Mouse (Mus musculus) C2C12 (cell line): ENCODE results near the gene Iqsec1. TPM values are rescaled to one million over a fixed set of nuclear protein-coding genes. Genes with fewer than 3 reads are reported as not detected.

ENCODE experiments used
- H3K27me3 ChIP-seq: one replicate; pipeline ENCODE4 v1.6.1; 2011; ENCODE audit not compliant: control insufficient read depth, insufficient read depth, insufficient read length
- H3K36me3 ChIP-seq: one replicate; pipeline ENCODE4 v1.6.1; 2011; ENCODE audit not compliant: control insufficient read depth, insufficient read depth
- H3K4me3 ChIP-seq: one replicate; pipeline ENCODE4 v1.5.1; 2011; ENCODE audit warnings: mild to moderate bottlenecking, control low read depth; ENCODE audit not compliant: poor library complexity, insufficient read depth, severe bottlenecking
- H3K79me2 ChIP-seq: one replicate; pipeline ENCODE4 v1.6.1; 2011; ENCODE audit not compliant: control insufficient read depth, insufficient read depth
- H3K79me3 ChIP-seq: one replicate; pipeline ENCODE4 v1.6.1; 2011; ENCODE audit warnings: low read depth, control low read depth
- H3ac ChIP-seq: one replicate; pipeline ENCODE3; 2011; ENCODE audit warnings: low read depth; ENCODE audit not compliant: control insufficient read depth, insufficient read length
- CEBPB ChIP-seq: IDR thresholded peaks from one replicate; pipeline ENCODE4 v1.6.1; 2011; ENCODE audit warnings: low read depth, mild to moderate bottlenecking, control low read depth, moderate library complexity
- CTCF ChIP-seq: IDR thresholded peaks from one replicate; pipeline ENCODE4 v1.5.1; 2011; ENCODE audit not compliant: control insufficient read depth, insufficient read depth, insufficient read length
- FOSL1 ChIP-seq: IDR thresholded peaks from one replicate; pipeline ENCODE4 v1.8.0; 2011; ENCODE audit warnings: mild to moderate bottlenecking, low read length; ENCODE audit not compliant: poor library complexity, insufficient read depth, severe bottlenecking
- MAX ChIP-seq: IDR thresholded peaks from one replicate; pipeline ENCODE4 v1.6.1; 2011; ENCODE audit warnings: mild to moderate bottlenecking, control low read depth
- MYOD1 ChIP-seq: IDR thresholded peaks from one replicate; pipeline ENCODE4 v1.6.1; 2011; ENCODE audit warnings: low read depth; ENCODE audit not compliant: control insufficient read depth, insufficient read length
- MYOG ChIP-seq: IDR thresholded peaks from one replicate; pipeline ENCODE4 v1.6.1; 2011; ENCODE audit not compliant: control insufficient read depth, insufficient read length; ENCODE audit errors: extremely low read depth
- USF1 ChIP-seq: IDR thresholded peaks from one replicate; pipeline ENCODE4 v1.6.1; 2011; ENCODE audit warnings: low read depth, mild to moderate bottlenecking, control low read depth, moderate library complexity
- polyA plus RNA-seq: library from polyadenylated mRNA; unstranded; fragments of >200 nt; fragmentation: generic; extraction: Trizol; gene quantifications from one replicate; pipeline ENCODE4 v1.2.1, GENCODE M21; 2012; ENCODE audit warnings: missing spikeins

Iqsec1 gene
- polyA plus RNA-seq, 1 experiment: 20.6 TPM

DNA sequence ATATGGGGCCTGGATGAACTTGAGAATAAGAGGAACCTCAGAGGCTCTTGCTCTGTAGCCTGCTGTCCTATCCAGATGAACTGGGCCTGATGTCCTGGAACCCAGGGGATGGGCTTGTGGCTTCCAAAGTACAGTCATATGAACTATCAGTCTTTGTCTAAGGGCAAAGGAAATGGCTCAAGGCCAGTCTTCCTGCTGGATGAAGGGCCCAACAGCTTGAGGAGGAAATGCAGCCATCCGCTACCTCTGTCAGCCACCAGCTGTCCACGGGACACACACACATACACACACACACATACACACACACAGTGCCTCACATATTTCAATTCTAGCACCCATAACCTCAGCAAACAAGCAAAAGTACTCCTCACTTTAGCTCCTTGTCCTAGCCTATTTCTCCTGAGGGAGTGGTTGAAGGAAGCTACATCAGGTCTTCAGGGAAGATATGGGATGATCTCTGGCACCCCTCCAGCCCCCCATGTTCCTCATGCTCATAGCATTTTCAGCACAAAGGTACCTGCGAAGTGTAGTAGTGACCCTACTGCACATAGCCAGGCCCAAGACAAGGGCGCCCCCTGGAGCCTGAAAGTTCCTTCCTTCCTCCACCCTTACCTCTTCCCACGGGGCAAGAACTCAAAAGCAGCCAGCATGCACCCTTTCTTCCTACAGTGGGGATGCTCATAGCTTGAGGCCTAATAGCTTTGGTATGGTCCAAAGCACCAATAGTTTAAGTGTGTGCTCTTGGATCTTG lies 267.3 kb downstream of the Iqsec1 start:
- Histone ChIP-seq H3K79me3 (peaks cover 1% of the 10 kb centered on the region), H3ac (no peak overlapping the region), H3K36me3 (peaks cover 5% of the 10 kb centered on the region), H3K4me3 (no peak overlapping the region), H3K27me3 (no peaks in the 10 kb centered on the region), H3K79me2 (peaks cover 14% of the 10 kb centered on the region)
- TF ChIP-seq CTCF (peak; percentile 55), MYOD1 (no peak)

DNA sequence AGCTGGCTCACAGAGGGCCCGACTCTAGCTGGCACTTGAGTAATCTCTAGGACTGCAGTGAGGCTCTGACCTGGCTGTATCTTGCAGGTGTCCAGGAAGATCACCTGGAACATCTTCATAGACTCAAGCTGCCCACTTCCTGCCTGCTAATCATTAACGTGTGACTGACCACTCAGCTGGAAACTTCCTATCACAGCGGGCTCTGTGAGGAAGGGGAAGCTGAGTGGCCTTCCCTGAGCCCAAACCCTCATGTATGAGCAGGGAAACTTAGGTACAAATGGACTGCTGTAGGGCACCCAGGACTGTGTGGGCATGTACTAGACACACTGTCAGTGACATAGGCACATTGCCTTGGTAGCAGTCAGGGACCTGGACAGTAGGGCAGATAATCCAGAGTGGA lies 268.3 kb downstream of the Iqsec1 start:
- H3K36me3 ChIP-seq: peaks cover 5% of the 10 kb centered on the region
- H3K27me3 ChIP-seq: no peaks in the 10 kb centered on the region
- TF ChIP-seq MYOG (no peak), MAX (no peak), MYOD1 (no peak), CTCF (no peak), FOSL1 (no peak), CEBPB (no peak), USF1 (no peak)
- H3K4me3 ChIP-seq: no peak overlapping the region
- peaks cover 24% of the 10 kb centered on the region for H3K79me2 ChIP-seq
- H3K79me3 ChIP-seq: peaks cover 6% of the 10 kb centered on the region
- H3ac ChIP-seq: no peak overlapping the region

DNA sequence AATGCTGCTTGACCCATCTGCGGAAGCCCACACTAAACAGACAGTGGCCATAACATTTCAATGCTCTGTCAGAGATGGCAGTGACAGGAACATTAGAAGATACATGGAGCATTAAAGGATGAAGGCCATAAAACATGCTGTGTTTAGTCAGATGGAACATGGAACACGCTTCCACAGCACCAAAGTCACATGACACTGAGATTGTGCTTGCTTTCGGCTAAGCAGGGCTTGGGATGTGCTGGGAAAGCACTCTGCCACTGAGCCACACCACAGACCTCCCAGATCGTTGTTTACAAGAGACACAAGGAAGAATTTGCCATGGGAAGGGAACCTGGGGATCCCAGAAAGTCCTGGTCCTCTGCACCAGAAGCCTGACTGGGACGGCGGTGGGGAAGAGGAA lies 269.1 kb downstream of the Iqsec1 start:
- peaks cover 5% of the 10 kb centered on the region for H3K36me3 ChIP-seq
- no peak for TF ChIP-seq MAX
- TF ChIP-seq FOSL1: no peak
- no peak for TF ChIP-seq USF1
- no peak for TF ChIP-seq MYOG
- TF ChIP-seq MYOD1: no peak
- no peak for TF ChIP-seq CTCF
- TF ChIP-seq CEBPB: no peak
- no peaks in the 10 kb centered on the region for H3K27me3 ChIP-seq
- peaks cover 9% of the 10 kb centered on the region for H3K79me3 ChIP-seq
- H3K79me2 ChIP-seq: peaks cover 32% of the 10 kb centered on the region
- no peak overlapping the region for H3ac ChIP-seq
- H3K4me3 ChIP-seq: no peak overlapping the region

DNA sequence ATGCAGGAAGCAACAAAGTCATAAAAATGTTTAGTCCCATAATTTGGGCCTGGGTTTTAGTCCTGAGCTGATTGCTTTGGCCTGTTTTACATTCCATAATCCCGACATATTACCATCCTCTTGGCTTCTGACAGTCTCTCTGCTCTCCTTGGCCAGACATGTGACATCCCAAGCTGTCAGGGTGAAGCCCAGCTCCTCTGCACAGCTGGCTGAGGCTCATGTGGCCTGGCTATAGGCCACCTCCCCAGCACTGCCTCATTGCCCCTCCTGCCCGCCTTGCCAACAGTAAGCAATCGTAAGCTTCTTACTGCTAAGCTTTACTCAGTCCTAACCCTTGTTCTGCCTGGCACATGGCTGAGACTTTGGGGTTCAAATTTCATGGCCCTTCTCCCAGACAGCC lies 270.0 kb downstream of the Iqsec1 start:
- H3K79me3 ChIP-seq: peaks cover 12% of the 10 kb centered on the region
- peaks cover 40% of the 10 kb centered on the region for H3K79me2 ChIP-seq
- no peak for TF ChIP-seq CEBPB
- TF ChIP-seq CTCF: no peak
- TF ChIP-seq MAX: no peak
- no peak for TF ChIP-seq MYOG
- no peak for TF ChIP-seq FOSL1
- TF ChIP-seq MYOD1: no peak
- no peak for TF ChIP-seq USF1
- no peak overlapping the region for H3K4me3 ChIP-seq
- peaks cover 5% of the 10 kb centered on the region for H3K36me3 ChIP-seq
- no peak overlapping the region for H3ac ChIP-seq
- H3K27me3 ChIP-seq: no peaks in the 10 kb centered on the region

DNA sequence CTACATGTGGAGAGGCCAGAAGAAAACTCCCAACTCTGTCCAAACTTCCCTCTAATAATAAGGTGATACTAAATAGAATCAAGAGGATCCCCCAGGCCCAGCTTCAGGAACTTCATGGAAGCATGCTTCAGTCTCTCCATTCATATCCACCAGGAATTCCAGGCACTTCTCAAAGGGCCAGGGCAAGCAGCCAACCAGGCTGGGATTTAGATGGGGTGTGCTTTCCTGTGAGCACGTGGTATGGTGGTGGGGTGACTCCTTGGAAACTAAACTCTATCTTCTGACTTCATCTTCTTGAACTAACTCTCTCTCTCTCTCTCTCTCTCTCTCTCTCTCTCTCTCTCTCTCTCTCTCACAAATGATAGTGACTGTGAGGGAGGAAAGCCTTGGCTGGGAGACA lies 270.8 kb downstream of the Iqsec1 start:
- Histone ChIP-seq H3K79me3 (peaks cover 16% of the 10 kb centered on the region), H3K79me2 (peaks cover 48% of the 10 kb centered on the region), H3K36me3 (peaks cover 5% of the 10 kb centered on the region), H3K27me3 (no peaks in the 10 kb centered on the region), H3ac (no peak overlapping the region), H3K4me3 (no peak overlapping the region)
- TF ChIP-seq CEBPB (no peak), FOSL1 (no peak), MYOD1 (no peak), CTCF (no peak), MAX (no peak), USF1 (no peak), MYOG (no peak)

DNA sequence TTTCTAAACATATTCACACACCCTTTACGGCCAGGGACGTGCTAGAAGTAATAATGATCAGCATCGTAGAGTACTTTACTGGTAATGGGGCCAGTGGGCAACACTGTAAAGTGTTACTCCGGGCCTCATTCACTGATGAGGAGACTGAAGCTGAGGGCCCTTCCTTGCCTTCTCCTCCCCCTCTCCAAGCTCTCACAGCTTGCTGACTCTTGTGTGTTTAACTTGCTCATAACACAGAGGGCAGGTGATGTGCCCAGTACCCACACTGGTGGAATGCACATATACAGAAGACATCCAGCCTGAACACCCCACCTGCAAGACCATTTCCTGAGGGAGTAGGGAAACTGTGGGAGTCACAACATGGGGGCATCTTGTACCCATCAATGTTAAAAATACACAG lies 271.6 kb downstream of the Iqsec1 start:
- no peak overlapping the region for H3ac ChIP-seq

More for the DNA sequence above, 271.6 kb downstream of the Iqsec1 start:
- Histone ChIP-seq H3K79me3 (peaks cover 14% of the 10 kb centered on the region), H3K27me3 (no peaks in the 10 kb centered on the region), H3K36me3 (no peaks in the 10 kb centered on the region), H3K79me2 (peaks cover 56% of the 10 kb centered on the region), H3K4me3 (no peak overlapping the region)
- TF ChIP-seq CTCF: no peak
- no peak for TF ChIP-seq MAX
- TF ChIP-seq FOSL1: no peak
- no peak for TF ChIP-seq USF1
- TF ChIP-seq MYOG: no peak
- no peak for TF ChIP-seq MYOD1
- TF ChIP-seq CEBPB: no peak
